Mouse (Mus musculus) mesoderm, embryonic 11.5 days (tissue): ENCODE data around the gene Insm1.

Experiments
- DNase-seq: peaks from one replicate; pipeline ENCODE4 v3.0.0-alpha.2; 2012; ENCODE audit warnings: low read depth, low spot score

The Insm1 gene

GRCm38 (mm10) chr2:146221076-146221928 is at the start of gene Insm1:
Insm1 (plus strand) TSS chr2:146221921.
- peak; percentile 71 for DNase-seq

- DNase-seq, result no peak
Measured at GRCm38 (mm10) chr2:146172106-146172505, 49.6 kb upstream of the Insm1 start.

- DNase-seq, result no peak
Measured at GRCm38 (mm10) chr2:146174173-146174572, 47.5 kb upstream of the Insm1 start.

GRCm38 (mm10) chr2:146178718-146179117 is 43.0 kb upstream of the Insm1 start:
- no peak for DNase-seq

- DNase-seq, result no peak
Measured at GRCm38 (mm10) chr2:146183830-146184793, 37.6 kb upstream of the Insm1 start.

- no peak for DNase-seq
Measured at GRCm38 (mm10) chr2:146196126-146196525, 25.6 kb upstream of the Insm1 start.

- DNase-seq, result no peak
Measured at GRCm38 (mm10) chr2:146197947-146198346, 23.8 kb upstream of the Insm1 start.

- DNase-seq, result no peak
Measured at GRCm38 (mm10) chr2:146210968-146211367, 10.8 kb upstream of the Insm1 start.

- DNase-seq, result no peak
Measured at GRCm38 (mm10) chr2:146214715-146215114, 7.0 kb upstream of the Insm1 start.

GRCm38 (mm10) chr2:146216111-146217064 is 5.3 kb upstream of the Insm1 start:
- DNase-seq, result no peak

- DNase-seq, result peak; percentile 68
Measured at GRCm38 (mm10) chr2:146217227-146217980, 4.3 kb upstream of the Insm1 start.

GRCm38 (mm10) chr2:146218161-146218691 is 3.5 kb upstream of the Insm1 start:
- DNase-seq, result peak; percentile 77

- no peak for DNase-seq
Measured at GRCm38 (mm10) chr2:146218881-146219535, 2.7 kb upstream of the Insm1 start.

GRCm38 (mm10) chr2:146219791-146220190 is 1.9 kb upstream of the Insm1 start:
- no peak for DNase-seq

- DNase-seq, result peak; percentile 70
Measured at GRCm38 (mm10) chr2:146220591-146221075, 1.1 kb upstream of the Insm1 start.

- DNase-seq, result peak; percentile 70
Measured at GRCm38 (mm10) chr2:146221929-146222278, 183 bp downstream of the Insm1 start.

- DNase-seq, result no peak
Measured at GRCm38 (mm10) chr2:146222279-146223175, 806 bp downstream of the Insm1 start.

GRCm38 (mm10) chr2:146223176-146223905 is 1.6 kb downstream of the Insm1 start:
- DNase-seq, result no peak
